10 mouse cellular contexts compared by ENCODE assay signal in the genomic region with DNA sequence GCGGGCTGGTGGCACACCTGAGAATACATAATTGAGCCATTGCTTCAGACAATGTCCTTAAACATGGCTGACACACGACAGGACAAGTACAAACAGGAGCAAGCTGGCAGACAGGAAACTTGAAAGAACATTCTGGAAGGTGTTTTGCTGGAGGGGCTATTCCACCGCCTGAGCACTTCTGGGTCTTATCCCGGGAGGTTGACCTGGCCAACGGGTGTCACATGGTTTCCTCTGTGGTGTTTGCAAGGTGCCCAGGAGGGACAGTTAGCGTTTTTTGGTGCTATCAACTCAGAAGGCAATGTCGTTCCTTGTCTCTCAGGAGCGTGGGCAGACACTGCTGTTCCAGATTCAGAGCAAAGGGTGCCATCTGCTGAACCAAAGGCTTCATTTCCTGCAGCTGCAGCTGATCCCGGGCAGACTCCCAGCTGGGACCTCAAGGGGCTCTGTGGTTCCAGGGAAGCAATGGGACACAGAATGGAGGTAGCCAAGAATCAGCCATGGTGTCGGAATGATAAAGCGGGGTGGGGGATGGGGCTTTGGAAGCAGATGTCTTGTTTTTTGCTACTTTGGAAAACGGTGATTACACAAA.
DNase-seq lines count a peak whose midpoint lies in the region; ATAC-seq and TF ChIP-seq lines count a peak whose summit lies in the region.
"Had no signal": no experiment of that assay in that cellular context is flagged by ENCODE, and none has a peak within 500 bp of the region (broad histone marks: within the 10 kb centered on the region; RNA-seq: fewer than 3 reads in every experiment).

No protein-coding gene starts in this region.

- peak; percentile 50 for TF ChIP-seq CTCF in left cerebral cortex, adult 2 months (IDR thresholded peaks at IDR 0.05)
- peak; percentile 42; the same call in 1 of the 2 replicates for TF ChIP-seq CTCF in stomach, postnatal 0 days (IDR thresholded peaks at IDR 0.05; ENCODE audit: low read depth)

- WGBS in midbrain, embryonic 10.5 days = 81% methylated on average over 12 of the region's 12 CpGs
- 66% methylated on average over 12 of the region's 12 CpGs for WGBS in midbrain, embryonic 16.5 days
- 47% methylated on average over 12 of the region's 12 CpGs for WGBS in stomach, postnatal 0 days

- H3K27me3 ChIP-seq in midbrain, embryonic 10.5 days (ENCODE audit: low read depth, poor library complexity, severe bottlenecking) = peaks cover 8% of the 10 kb centered on the region; the same call in 1 of the 2 replicates
- no peaks in the 10 kb centered on the region for H3K27me3 ChIP-seq in midbrain, embryonic 16.5 days (ENCODE audit: control insufficient read depth, insufficient read depth, low read depth, low read length)
- H3K27me3 ChIP-seq in stomach, postnatal 0 days (ENCODE audit: control insufficient read depth, insufficient read depth, low read length) = no peaks in the 10 kb centered on the region
- H3K27me3 ChIP-seq: embryonic facial prominence, embryonic 12.5 days; limb, embryonic 15.5 days had no signal

- no peaks in the 10 kb centered on the region; the same call in 1 of the 2 replicates for H3K9me3 ChIP-seq in midbrain, embryonic 10.5 days (replicated peaks)
- H3K9me3 ChIP-seq in midbrain, embryonic 16.5 days (replicated peaks; ENCODE audit: control insufficient read depth, low read length, poor library complexity, severe bottlenecking) = no peaks in the 10 kb centered on the region; the same call in 1 of the 2 replicates
- no peaks in the 10 kb centered on the region for H3K9me3 ChIP-seq in stomach, postnatal 0 days (ENCODE audit: control insufficient read depth, low read length)
- H3K9me3 ChIP-seq: limb, embryonic 15.5 days had no signal

- intact Hi-C loops in left cerebral cortex, adult 2 months (cut with DNase I) = loop anchor here (5.0 kb wide), 2 partner anchors 127 to 1312 kb away; no protein-coding TSS in a partner anchor

- H3K36me3 ChIP-seq in midbrain, embryonic 10.5 days = no peaks in the 10 kb centered on the region
- H3K36me3 ChIP-seq in midbrain, embryonic 16.5 days (ENCODE audit: control insufficient read depth, insufficient read depth, low read length) = no peaks in the 10 kb centered on the region
- H3K36me3 ChIP-seq in stomach, postnatal 0 days (ENCODE audit: control insufficient read depth, insufficient read depth, low read length) = no peaks in the 10 kb centered on the region
- H3K36me3 ChIP-seq: embryonic facial prominence, embryonic 12.5 days; limb, embryonic 15.5 days had no signal

- H3K4me3 ChIP-seq in midbrain, embryonic 10.5 days = no peak overlapping the region
- H3K4me3 ChIP-seq in midbrain, embryonic 16.5 days (ENCODE audit: low read depth, low read length) = no peak overlapping the region
- H3K4me3 ChIP-seq in left cerebral cortex, adult 2 months = no peak overlapping the region
- H3K4me3 ChIP-seq in stomach, postnatal 0 days (ENCODE audit: low read depth, low read length) = no peak overlapping the region
- H3K4me3 ChIP-seq: embryonic facial prominence, embryonic 12.5 days; limb, embryonic 15.5 days had no signal

- ATAC-seq in midbrain, embryonic 16.5 days = no peak
- ATAC-seq in stomach, postnatal 0 days (ENCODE audit: low FRiP score, low TSS enrichment) = no peak

- 0 out of 2 replicates have a peak, but pooled peaks cover 2% of the 10 kb centered on the region for H3K4me1 ChIP-seq in midbrain, embryonic 10.5 days
- no peaks in the 10 kb centered on the region for H3K4me1 ChIP-seq in midbrain, embryonic 16.5 days (ENCODE audit: control insufficient read depth, insufficient read depth, low read length)
- no peaks in the 10 kb centered on the region for H3K4me1 ChIP-seq in stomach, postnatal 0 days (replicated peaks; ENCODE audit: control insufficient read depth, insufficient read depth)
- H3K4me1 ChIP-seq: embryonic facial prominence, embryonic 12.5 days had no signal

- no peak for TF ChIP-seq EP300 in stomach, postnatal 0 days (optimal IDR thresholded peaks at IDR 0.05)

- no peak overlapping the region for H3K4me2 ChIP-seq in midbrain, embryonic 16.5 days (ENCODE audit: low read length)
- no peak overlapping the region for H3K4me2 ChIP-seq in stomach, postnatal 0 days (replicated peaks; ENCODE audit: low read depth)
- H3K4me2 ChIP-seq: embryonic facial prominence, embryonic 12.5 days; limb, embryonic 15.5 days had no signal

- H3K9ac ChIP-seq in midbrain, embryonic 16.5 days (ENCODE audit: low read depth, low read length) = no peak overlapping the region
- no peak overlapping the region for H3K9ac ChIP-seq in stomach, postnatal 0 days (ENCODE audit: low read length)
- H3K9ac ChIP-seq: embryonic facial prominence, embryonic 12.5 days; limb, embryonic 15.5 days had no signal

- DNase-seq in embryo, embryonic 10.5 days (ENCODE audit: low spot score) = peak; percentile 15
- DNase-seq in embryo, embryonic 9.5 days (ENCODE audit: extremely low spot score) = no peak
- no peak for DNase-seq in midbrain, embryonic 10.5 days (ENCODE audit: low spot score)
- peak; percentile 44 to 47 for DNase-seq in left cerebral cortex, adult 2 months (ENCODE audit: extremely low spot score in 1 of 2, low spot score in 2 of 2)
- DNase-seq in stomach, postnatal 0 days (ENCODE audit: low spot score) = no peak
- DNase-seq in thymus, postnatal 0 days (ENCODE audit: low spot score) = no peak
- no peak for DNase-seq in thymus, postnatal 4 days

- H3K27ac ChIP-seq in midbrain, embryonic 10.5 days (replicated peaks) = 0 out of 2 replicates have a peak overlapping the region, but pooled peaks have one; percentile 55
- H3K27ac ChIP-seq in midbrain, embryonic 16.5 days (ENCODE audit: low read length) = no peak overlapping the region
- H3K27ac ChIP-seq in left cerebral cortex, adult 2 months = no peak overlapping the region
- H3K27ac ChIP-seq in stomach, postnatal 0 days (replicated peaks) = no peak overlapping the region
- H3K27ac ChIP-seq: embryonic facial prominence, embryonic 12.5 days; limb, embryonic 15.5 days had no signal

Comparison
In these comparisons a context has a peak if more than half of its experiments do, and no peak if none do; other contexts are left out.
1. DNase-seq: peak in embryo, embryonic 10.5 days (single experiment) and left cerebral cortex, adult 2 months (2 of 2); none in embryo, embryonic 9.5 days (single experiment), midbrain, embryonic 10.5 days (single experiment), stomach, postnatal 0 days (single experiment), thymus, postnatal 0 days (single experiment) and thymus, postnatal 4 days (single experiment).